Mouse (Mus musculus): ENCODE measurements around the gene Ttc28.

DNA sequence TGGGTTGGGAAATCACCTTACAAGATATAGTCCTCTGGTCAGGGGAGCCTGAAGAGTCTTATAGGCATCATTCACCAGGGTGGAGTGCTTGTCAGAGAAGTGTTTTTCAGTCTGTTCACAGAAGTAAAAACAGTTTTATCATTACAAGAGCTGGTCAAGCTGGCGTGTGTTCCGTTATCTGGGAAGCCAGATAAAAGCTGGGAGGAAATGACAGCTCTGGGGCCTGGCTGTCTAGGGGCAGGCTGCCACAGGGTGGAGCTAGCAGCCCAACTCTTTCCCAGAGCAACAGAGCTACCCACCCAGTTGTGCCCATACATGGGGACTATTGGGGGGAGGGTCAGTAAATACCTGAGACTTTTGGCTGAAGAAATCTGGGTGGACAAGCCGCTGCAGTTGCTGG, 43.6 kb upstream of the Ttc28 start:
- TF ChIP-seq POLR2A (IDR thresholded peaks at IDR 0.05; ENCODE audit: borderline replicate concordance, insufficient read depth, low read length) (no peak), CTCF (IDR thresholded peaks at IDR 0.05; ENCODE audit: borderline replicate concordance, insufficient read depth, low read depth, low read length) (peak; percentile 54)
